Mouse (Mus musculus): Measurements from ENCODE around the gene Pmf1.

The Pmf1 gene

DNA sequence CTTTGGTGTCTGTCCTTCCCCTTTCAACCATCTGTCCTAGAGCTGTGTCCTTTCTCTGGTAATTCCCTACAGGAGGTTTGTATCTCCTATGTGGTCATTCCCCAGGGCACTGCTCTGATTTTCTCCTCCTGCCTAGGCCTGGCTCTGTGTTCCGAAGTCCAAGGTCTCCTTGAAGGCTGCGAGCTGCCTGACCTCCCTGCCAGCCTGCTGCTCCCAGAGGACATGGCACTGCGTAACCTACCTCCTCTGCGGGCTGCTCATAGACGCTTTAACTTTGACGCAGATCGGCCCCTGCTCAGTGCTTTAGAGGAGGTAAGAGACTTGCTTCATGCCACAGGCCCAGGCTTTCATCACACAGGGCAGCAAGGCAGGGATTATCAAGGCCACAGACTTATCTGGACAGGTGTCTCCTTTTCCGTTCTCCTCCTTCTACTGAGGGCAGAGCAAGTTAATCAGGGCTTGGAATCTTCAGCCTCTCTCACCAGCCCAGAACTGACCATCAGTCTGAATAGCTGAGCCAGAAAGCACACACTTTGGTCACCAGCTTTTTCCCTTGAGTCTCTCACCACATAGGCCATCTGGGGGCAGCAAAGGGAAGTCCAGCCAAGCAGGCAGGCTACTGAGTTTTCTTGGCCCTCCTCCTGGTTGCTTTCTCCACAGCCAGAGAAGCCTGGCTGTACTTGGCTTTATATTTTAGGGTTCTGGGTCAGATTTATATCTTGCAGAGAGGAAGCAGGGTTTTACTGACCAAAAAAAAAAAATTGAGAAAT lies 55.5 kb downstream of the Pmf1 start:
- DNase-seq (ENCODE audit: inconsistent ontology term), result no peak

DNA sequence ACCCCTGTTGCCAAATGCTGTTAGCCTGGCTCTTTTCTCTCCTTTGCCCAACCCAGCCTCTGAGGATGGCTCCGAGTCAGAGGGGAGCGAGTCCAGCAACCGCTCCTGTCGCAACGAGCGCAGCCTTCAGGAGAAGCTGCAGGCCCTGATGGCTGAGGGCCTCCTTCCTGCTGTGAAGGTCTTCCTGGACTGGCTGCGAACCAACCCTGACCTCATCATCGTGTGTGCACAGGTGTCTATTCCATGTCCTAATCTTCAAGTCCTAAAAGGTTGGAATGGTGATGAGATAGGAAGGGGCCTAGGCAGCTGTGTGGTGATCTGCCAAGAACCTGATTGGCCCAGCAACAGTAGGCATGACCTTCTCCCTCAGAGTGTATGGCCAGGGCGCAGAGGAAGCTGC lies 57.2 kb downstream of the Pmf1 start:
- DNase-seq (ENCODE audit: inconsistent ontology term), result no peak

DNA sequence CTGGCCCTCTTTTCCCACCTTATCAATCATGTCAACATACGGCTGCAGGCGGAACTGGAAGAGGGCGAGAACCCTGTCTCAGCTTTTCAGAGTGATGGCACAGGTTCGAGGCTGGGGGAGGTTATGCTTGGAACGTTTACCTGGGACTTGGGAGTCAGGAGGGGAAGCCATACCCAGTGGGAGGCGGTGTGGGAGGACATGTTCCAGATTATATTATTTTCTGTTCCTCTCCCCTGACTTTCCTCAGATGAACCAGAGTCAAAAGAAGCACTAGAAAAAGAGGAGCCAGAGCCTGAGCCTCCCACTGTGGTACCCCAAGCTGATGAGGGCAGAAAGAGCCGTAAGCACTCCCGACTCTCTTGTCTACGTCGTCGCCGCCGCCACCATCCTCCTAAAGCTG lies 59.4 kb downstream of the Pmf1 start:
- no peak for DNase-seq (ENCODE audit: inconsistent ontology term)
